Mouse (Mus musculus): ENCODE results near the gene Actl10. TPM values are rescaled to one million over a fixed set of nuclear protein-coding genes. Genes with fewer than 3 reads are reported as not detected.
A peak's percentile ranks its signal among the peaks of the same experiment; 100 is the strongest.

Actl10 gene
- polyA plus RNA-seq, 1 experiment from 2014 or later = 0.55 TPM

GRCm38 (mm10) chr2:154555235-154555634 is 3.7 kb downstream of the Actl10 start:
- no peak overlapping the region for H3K4me3 ChIP-seq
- no peaks in the 10 kb centered on the region for H3K36me3 ChIP-seq
- H3K9me3 ChIP-seq = no peaks in the 10 kb centered on the region
- H3K9ac ChIP-seq = no peak overlapping the region
- no peak overlapping the region for H3K4me2 ChIP-seq
- H3K27ac ChIP-seq = no peak overlapping the region
- no peak for ATAC-seq (ENCODE audit: low FRiP score)
- 67% methylated on average over 6 of the region's 6 CpGs for WGBS
- peaks cover 65% of the 10 kb centered on the region for H3K4me1 ChIP-seq (replicated peaks)
- H3K27me3 ChIP-seq = peaks cover 21% of the 10 kb centered on the region

- ATAC-seq (ENCODE audit: low FRiP score) = no peak
- no peaks in the 10 kb centered on the region for H3K36me3 ChIP-seq
- peaks cover 54% of the 10 kb centered on the region for H3K4me1 ChIP-seq (replicated peaks)
- H3K9me3 ChIP-seq = no peaks in the 10 kb centered on the region
- H3K4me3 ChIP-seq = no peak overlapping the region
- WGBS = 56% methylated on average over 5 of the region's 5 CpGs
- peak overlapping the region; percentile 74; the same call in 1 of the 2 replicates for H3K4me2 ChIP-seq
- peaks cover under 1% of the 10 kb centered on the region for H3K27me3 ChIP-seq
- 0 out of 2 replicates have a peak overlapping the region, but pooled peaks have one; percentile 75 for H3K9ac ChIP-seq
- peak overlapping the region; percentile 19; the same call in 1 of the 2 replicates for H3K27ac ChIP-seq
Measured at GRCm38 (mm10) chr2:154557184-154557832, 5.7 kb downstream of the Actl10 start.

DNA sequence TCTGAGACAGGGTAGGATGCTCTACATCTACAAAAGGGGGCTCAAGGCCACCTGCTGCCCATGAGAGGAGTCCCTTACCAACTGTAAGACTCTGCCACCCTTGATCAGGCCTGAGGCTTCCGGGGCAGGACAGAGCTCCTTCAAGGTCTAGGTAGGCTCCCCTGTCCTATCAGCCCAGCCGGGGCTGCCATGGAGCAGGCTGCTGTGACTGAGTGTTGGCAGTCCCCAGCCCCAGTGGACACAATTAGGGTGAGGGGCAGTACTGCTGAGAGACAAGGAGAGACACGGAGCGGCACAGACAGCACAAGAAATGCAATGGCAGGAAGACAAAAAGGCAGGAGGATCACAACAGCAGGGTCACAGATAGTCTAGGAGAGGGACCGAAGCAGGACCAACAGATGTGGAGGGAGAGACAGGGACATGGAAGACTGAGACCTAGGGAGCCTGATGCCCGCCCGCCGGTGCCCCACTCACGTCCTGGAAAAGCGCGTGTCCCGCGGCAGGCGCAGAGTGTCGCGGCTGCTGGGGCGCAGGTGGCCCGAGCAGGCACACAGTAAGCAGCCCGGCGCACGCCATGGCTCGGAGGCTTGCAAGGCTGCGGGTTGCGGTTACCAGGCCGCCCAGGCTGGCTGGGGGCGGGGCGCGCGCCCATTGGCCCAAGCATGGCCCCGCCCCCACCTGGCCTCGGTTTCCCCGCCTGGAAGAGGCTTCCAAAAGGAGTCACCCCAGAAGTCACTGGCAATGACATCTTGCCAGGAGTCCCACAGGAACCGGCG is 6.9 kb downstream of the Actl10 start, which contains the start of gene Necab3:
Gene Necab3, minus strand, starts transcription at position 627 of the 776 bp plus-strand sequence.
- Histone ChIP-seq H3K27me3 (no peaks in the 10 kb centered on the region; the same call in 1 of the 2 replicates), H3K36me3 (no peaks in the 10 kb centered on the region), H3K4me3 (peak within 1 kb of the TSS; percentile 44), H3K9ac (peak within 1 kb of the TSS; percentile 75), H3K27ac (peak within 1 kb of the TSS; percentile 44; the same call in 1 of the 2 replicates), H3K4me1 (replicated peaks) (peaks cover 48% of the 10 kb centered on the region), H3K4me2 (peak within 1 kb of the TSS; percentile 74), H3K9me3 (no peaks in the 10 kb centered on the region)
- 4% methylated on average over 33 of the region's 34 CpGs for WGBS
- peak; percentile 81 for ATAC-seq (ENCODE audit: low FRiP score)

DNA sequence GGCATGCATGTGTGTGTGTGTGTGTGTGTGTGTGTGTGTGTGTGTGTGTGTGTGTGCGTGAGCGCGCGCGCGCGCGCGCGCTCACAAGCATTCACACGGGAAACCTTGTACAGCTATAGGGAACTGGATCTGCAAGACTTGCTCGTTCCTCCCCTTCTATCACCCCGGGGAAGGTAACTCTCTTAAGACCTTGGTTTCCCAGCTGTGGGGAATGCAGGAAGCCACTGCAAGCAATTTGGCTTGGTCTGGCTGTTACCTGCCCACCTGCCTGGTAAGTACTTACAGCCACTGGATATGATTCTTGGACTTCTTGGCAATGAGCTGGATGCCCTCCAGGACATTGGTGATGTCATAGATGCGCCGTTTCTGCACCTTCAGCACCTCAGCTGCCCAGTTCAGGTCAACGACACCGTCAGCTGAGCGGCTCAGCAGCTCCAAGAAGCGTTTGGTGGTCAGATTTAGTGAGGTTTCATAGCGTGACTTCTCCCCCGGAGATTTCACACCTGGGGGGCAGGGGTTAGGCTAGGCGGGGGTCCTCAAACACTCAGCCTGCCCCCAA is 12.1 kb downstream of the Actl10 start:
- H3K4me1 ChIP-seq (replicated peaks) = peaks cover 47% of the 10 kb centered on the region
- no peak overlapping the region for H3K27ac ChIP-seq
- no peak overlapping the region for H3K9ac ChIP-seq
- no peaks in the 10 kb centered on the region for H3K36me3 ChIP-seq
- ATAC-seq (ENCODE audit: low FRiP score) = no peak
- H3K27me3 ChIP-seq = no peaks in the 10 kb centered on the region
- H3K4me3 ChIP-seq = no peak overlapping the region
- 90% methylated on average over 22 of the region's 22 CpGs for WGBS
- no peak overlapping the region for H3K4me2 ChIP-seq
- H3K9me3 ChIP-seq = no peaks in the 10 kb centered on the region

GRCm38 (mm10) chr2:154565562-154565961 is 14.0 kb downstream of the Actl10 start:
- H3K4me1 ChIP-seq (replicated peaks) = peaks cover 46% of the 10 kb centered on the region
- 67% methylated on average over 3 of the region's 3 CpGs for WGBS
- H3K27me3 ChIP-seq = no peaks in the 10 kb centered on the region
- H3K27ac ChIP-seq = no peak overlapping the region
- H3K4me2 ChIP-seq = no peak overlapping the region
- H3K4me3 ChIP-seq = no peak overlapping the region
- no peak for ATAC-seq (ENCODE audit: low FRiP score)
- no peaks in the 10 kb centered on the region for H3K9me3 ChIP-seq
- peak overlapping the region; percentile 30 for H3K9ac ChIP-seq
- no peaks in the 10 kb centered on the region for H3K36me3 ChIP-seq

- no peaks in the 10 kb centered on the region for H3K36me3 ChIP-seq
- H3K4me1 ChIP-seq (replicated peaks) = peaks cover 54% of the 10 kb centered on the region
- ATAC-seq (ENCODE audit: low FRiP score) = no peak
- 46% methylated on average over 8 of the region's 8 CpGs for WGBS
- H3K4me3 ChIP-seq = no peak overlapping the region
- no peaks in the 10 kb centered on the region for H3K27me3 ChIP-seq
- H3K9ac ChIP-seq = peak overlapping the region; percentile 8; the same call in 1 of the 2 replicates
- H3K4me2 ChIP-seq = 0 out of 2 replicates have a peak overlapping the region, but pooled peaks have one; percentile 3
- no peaks in the 10 kb centered on the region for H3K9me3 ChIP-seq
- no peak overlapping the region for H3K27ac ChIP-seq
Measured at GRCm38 (mm10) chr2:154566641-154567040, 15.1 kb downstream of the Actl10 start.

- no peaks in the 10 kb centered on the region for H3K27me3 ChIP-seq
- H3K36me3 ChIP-seq = no peaks in the 10 kb centered on the region
- ATAC-seq (ENCODE audit: low FRiP score) = no peak
- H3K9me3 ChIP-seq = no peaks in the 10 kb centered on the region
- H3K9ac ChIP-seq = peak overlapping the region; percentile 65
- H3K4me1 ChIP-seq (replicated peaks) = peaks cover 54% of the 10 kb centered on the region
- 76% methylated on average over 2 of the region's 2 CpGs for WGBS
- H3K4me3 ChIP-seq = peak overlapping the region; percentile 63; the same call in 1 of the 2 replicates
- peak overlapping the region; percentile 83 for H3K4me2 ChIP-seq
- peak overlapping the region; percentile 83 for H3K27ac ChIP-seq
Measured at GRCm38 (mm10) chr2:154567766-154568165, 16.2 kb downstream of the Actl10 start.

- peak overlapping the region; percentile 63 for H3K4me3 ChIP-seq
- peak overlapping the region; percentile 83 for H3K27ac ChIP-seq
- no peaks in the 10 kb centered on the region for H3K9me3 ChIP-seq
- no peaks in the 10 kb centered on the region for H3K27me3 ChIP-seq
- H3K36me3 ChIP-seq = no peaks in the 10 kb centered on the region
- 7% methylated on average over 10 of the region's 10 CpGs for WGBS
- H3K9ac ChIP-seq = peak overlapping the region; percentile 65
- ATAC-seq (ENCODE audit: low FRiP score) = peak; percentile 2; the same call in 1 of the 2 replicates
- peak overlapping the region; percentile 83 for H3K4me2 ChIP-seq
- peaks cover 54% of the 10 kb centered on the region for H3K4me1 ChIP-seq (replicated peaks)
Measured at GRCm38 (mm10) chr2:154568329-154569070, 16.9 kb downstream of the Actl10 start.

- ATAC-seq (ENCODE audit: low FRiP score) = peak; percentile 63
- Histone ChIP-seq H3K27me3 (no peaks in the 10 kb centered on the region), H3K4me1 (replicated peaks) (peaks cover 52% of the 10 kb centered on the region), H3K27ac (peak overlapping the region; percentile 83), H3K9ac (peak overlapping the region; percentile 65), H3K4me2 (peak overlapping the region; percentile 83), H3K9me3 (no peaks in the 10 kb centered on the region), H3K4me3 (peak overlapping the region; percentile 63), H3K36me3 (no peaks in the 10 kb centered on the region)
- under 1% methylated on average over 52 of the region's 70 CpGs for WGBS
Measured at GRCm38 (mm10) chr2:154569071-154569748, 17.6 kb downstream of the Actl10 start.

GRCm38 (mm10) chr2:154569836-154570286 is 18.3 kb downstream of the Actl10 start, which contains the start of gene E2f1:
Gene E2f1 (minus strand): TSS chr2:154569892.
- H3K4me1 ChIP-seq (replicated peaks) = peaks cover 52% of the 10 kb centered on the region
- ATAC-seq (ENCODE audit: low FRiP score) = peak; percentile 99
- WGBS = under 1% methylated on average over 42 of the region's 44 CpGs

DNA sequence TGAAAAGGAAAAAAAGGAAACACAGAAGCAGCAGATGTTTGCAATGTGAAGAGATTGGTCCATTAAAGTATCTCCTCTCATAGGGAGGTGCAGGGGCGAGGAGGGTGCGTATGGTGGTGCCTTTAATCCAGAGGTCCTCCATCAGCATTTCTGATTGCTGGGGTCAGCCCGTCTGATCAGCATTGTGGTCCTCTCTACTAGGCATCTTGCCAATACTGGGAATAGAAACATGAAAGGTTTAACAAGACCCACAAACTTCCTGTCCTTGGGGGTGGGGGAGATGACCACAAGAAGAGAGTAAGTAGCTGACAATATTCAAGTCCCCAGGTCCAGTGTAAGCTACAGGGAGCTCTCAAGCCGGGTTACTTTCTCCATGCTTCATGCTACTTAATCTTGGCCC is 19.1 kb downstream of the Actl10 start:
- 69% methylated on average over 4 of the region's 4 CpGs for WGBS
- H3K4me3 ChIP-seq = peak overlapping the region; percentile 63
- peaks cover 44% of the 10 kb centered on the region for H3K4me1 ChIP-seq (replicated peaks)
- no peak overlapping the region for H3K9ac ChIP-seq
- ATAC-seq (ENCODE audit: low FRiP score) = no peak
- no peaks in the 10 kb centered on the region for H3K9me3 ChIP-seq
- 0 out of 2 replicates have a peak overlapping the region, but pooled peaks have one; percentile 76 for H3K27ac ChIP-seq
- peak overlapping the region; percentile 83 for H3K4me2 ChIP-seq
- no peaks in the 10 kb centered on the region for H3K36me3 ChIP-seq
- H3K27me3 ChIP-seq = no peaks in the 10 kb centered on the region

More at GRCm38 (mm10) chr2:154569836-154570286, 18.3 kb downstream of the Actl10 start, which contains the start of gene E2f1:
- no peaks in the 10 kb centered on the region for H3K9me3 ChIP-seq
- no peaks in the 10 kb centered on the region for H3K36me3 ChIP-seq
- H3K27ac ChIP-seq = peak within 1 kb of the TSS; percentile 83
- no peaks in the 10 kb centered on the region for H3K27me3 ChIP-seq
- peak within 1 kb of the TSS; percentile 83 for H3K4me2 ChIP-seq
- H3K9ac ChIP-seq = peak within 1 kb of the TSS; percentile 68
- H3K4me3 ChIP-seq = peak within 1 kb of the TSS; percentile 63
